Mouse (Mus musculus) forebrain, postnatal 0 days (tissue): ENCODE data around the gene Gap43. TPM values are rescaled to one million over a fixed set of nuclear protein-coding genes. Genes with fewer than 3 reads are reported as not detected.

Source experiments
- ATAC-seq: fragments of 200-750 bp; cut with Nextera tagmentation; 2 replicates; pipeline ENCODE4 v1.8.0; 2017; ENCODE audit warnings: mild to moderate bottlenecking, moderate library complexity
- DNase-seq: peaks from one replicate; pipeline ENCODE4 v3.0.0-alpha.2; 2015
- H3K27ac ChIP-seq: fragments of 300-500 bp; sonication (generic); 2 replicates; pipeline ENCODE4 v1.5.1; 2014; ENCODE audit warnings: low read depth, mild to moderate bottlenecking, antibody characterized with exemption, low read length, moderate library complexity, mixed read lengths
- H3K27me3 ChIP-seq: fragments of 300-500 bp; sonication (generic); 2 replicates; pipeline ENCODE4 v1.6.1; 2014; ENCODE audit warnings: mild to moderate bottlenecking, low read length, mixed read lengths; ENCODE audit not compliant: insufficient read depth
- H3K36me3 ChIP-seq: fragments of 300-500 bp; sonication (generic); 2 replicates; pipeline ENCODE4 v1.6.1; 2014; ENCODE audit warnings: mild to moderate bottlenecking, moderate library complexity; ENCODE audit not compliant: insufficient read depth
- H3K4me1 ChIP-seq: fragments of 300-500 bp; sonication (generic); 2 replicates; pipeline ENCODE4 v1.6.1; 2014; ENCODE audit warnings: antibody characterized with exemption; ENCODE audit not compliant: insufficient read depth
- H3K4me2 ChIP-seq: fragments of 300-500 bp; sonication (generic); 2 replicates; pipeline ENCODE4 v1.6.1; 2014; ENCODE audit warnings: low read depth, mild to moderate bottlenecking, moderate library complexity
- H3K4me3 ChIP-seq: fragments of 300-500 bp; sonication (generic); 2 replicates; pipeline ENCODE4 v1.5.1; 2014; ENCODE audit warnings: low read depth, low read length, mixed read lengths
- H3K9ac ChIP-seq: fragments of 300-500 bp; sonication (generic); 2 replicates; pipeline ENCODE4 v1.6.1; 2014; ENCODE audit warnings: mild to moderate bottlenecking
- H3K9me3 ChIP-seq: fragments of 300-500 bp; sonication (generic); 2 replicates; pipeline ENCODE4 v1.6.1; 2016; ENCODE audit warnings: low read length
- CTCF ChIP-seq: sonication (generic); IDR thresholded peaks from 2 replicates; pipeline ENCODE4 v1.5.1; 2016; ENCODE audit warnings: antibody characterized with exemption, control low read depth, low read depth
- WGBS: fragments of 180-500 bp; shearing (Covaris S2); extraction: QIAGEN DNeasy Blood & Tissue Kit; methylation state at CpG from one replicate; pipeline ENCODE4 v1.1.7; 2014; 5-methylcytosine and 5-hydroxymethylcytosine counted together
- polyA plus RNA-seq: library from polyadenylated mRNA; unstranded; fragments of >200 nt; fragmentation: Nextera tagmentation; extraction: Ambion mirVana; gene quantifications from 2 replicates; pipeline ENCODE4 v1.2.1, GENCODE M21; 2015
- total RNA-seq: library from RNA; depleted of rRNA; stranded (reverse); fragments of >200 nt; gene quantifications from 2 replicates; pipeline ENCODE4 v1.2.3, GENCODE M21; 2014; rRNA removed

Gap43 gene
- 1,112 and 1,190 TPM in 2 replicates for total RNA-seq
- polyA plus RNA-seq: 1,608 and 1,952 TPM in 2 replicates

DNA sequence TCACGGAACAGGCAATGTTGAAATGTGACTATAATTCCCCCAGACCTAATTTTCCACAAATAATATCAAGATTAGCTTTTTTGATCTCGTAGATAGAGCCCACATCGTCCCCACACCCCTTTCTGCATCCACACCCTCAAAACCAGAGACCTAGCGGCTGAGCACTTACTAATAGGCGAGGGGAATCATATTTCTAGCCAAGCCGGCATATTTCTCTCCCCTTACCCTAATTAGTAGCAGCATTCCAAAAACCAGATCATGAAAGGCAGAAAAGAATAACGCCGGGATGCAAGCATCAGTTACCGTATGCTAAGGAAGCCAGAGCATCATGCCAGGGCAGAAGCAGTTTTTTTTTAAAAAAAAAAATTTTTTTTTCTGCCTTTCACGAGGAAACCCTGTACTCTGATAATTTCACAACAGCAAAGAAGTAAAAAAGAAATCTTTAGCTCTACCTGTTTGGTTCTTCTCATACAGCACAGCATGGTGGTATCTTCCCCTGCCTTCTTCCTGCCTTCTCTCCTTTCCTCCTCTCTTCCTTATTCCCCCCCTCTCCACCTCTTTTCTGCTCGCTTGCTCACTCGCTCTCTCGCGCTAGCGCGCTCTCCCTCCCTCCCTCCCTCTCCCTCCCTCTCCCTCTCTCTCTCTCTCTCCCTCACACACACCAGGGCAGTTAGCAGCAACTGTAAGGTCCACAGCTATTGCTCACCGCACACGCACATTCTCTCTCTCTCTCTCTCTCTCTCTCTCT lies at the start of gene Gap43:
TSS of gene Gap43 (minus strand) at position 631 of the 748 bp plus-strand sequence.
- WGBS: 1% methylated on average over 17 of the region's 18 CpGs
- DNase-seq: peak; percentile 77
- no peak for TF ChIP-seq CTCF

DNA sequence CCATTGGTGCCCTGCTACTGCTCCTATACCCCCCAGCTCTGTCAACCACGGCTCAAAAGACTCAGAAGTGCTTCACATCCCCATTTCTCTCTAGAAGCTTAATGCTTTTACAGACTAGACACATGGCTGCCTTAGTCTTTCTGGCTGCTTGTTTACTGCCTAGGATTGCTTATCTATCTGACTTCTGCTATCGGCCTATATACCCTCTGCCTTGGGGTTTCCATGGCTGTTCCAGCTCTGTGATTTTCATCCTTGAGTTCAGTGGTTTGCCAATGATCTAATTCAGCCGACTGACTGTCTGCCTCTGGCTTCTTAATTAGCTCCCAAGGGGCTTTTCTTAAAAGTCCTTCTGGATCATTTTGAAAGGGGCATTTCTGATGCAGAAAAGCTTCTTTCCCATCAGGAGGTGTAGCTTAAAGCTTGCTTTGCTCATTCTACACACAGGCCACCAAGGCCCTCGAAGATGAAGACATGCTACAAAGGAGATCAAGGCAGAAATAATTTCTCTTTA lies 40.9 kb upstream of the Gap43 start:
- H3K27ac ChIP-seq: no peak overlapping the region
- H3K9ac ChIP-seq: no peak overlapping the region
- no peaks in the 10 kb centered on the region for H3K4me1 ChIP-seq
- WGBS: 15% methylated on average over 4 of the region's 4 CpGs
- no peak for ATAC-seq
- H3K36me3 ChIP-seq: no peaks in the 10 kb centered on the region
- H3K4me2 ChIP-seq: no peak overlapping the region
- no peak overlapping the region for H3K4me3 ChIP-seq
- no peaks in the 10 kb centered on the region for H3K9me3 ChIP-seq
- TF ChIP-seq CTCF: no peak
- no peak for DNase-seq
- no peaks in the 10 kb centered on the region for H3K27me3 ChIP-seq

More for the DNA sequence above, at the start of gene Gap43:
- H3K27me3 ChIP-seq: no peaks in the 10 kb centered on the region
- peak; percentile 82 for ATAC-seq
- peak within 1 kb of the TSS; percentile 89 for H3K27ac ChIP-seq
- peak within 1 kb of the TSS; percentile 63 for H3K4me2 ChIP-seq
- H3K36me3 ChIP-seq: no peaks in the 10 kb centered on the region
- peak within 1 kb of the TSS; percentile 72 for H3K4me3 ChIP-seq
- peaks cover 2% of the 10 kb centered on the region; the same call in 1 of the 2 replicates for H3K4me1 ChIP-seq
- H3K9me3 ChIP-seq: no peaks in the 10 kb centered on the region
- peak within 1 kb of the TSS; percentile 89 for H3K9ac ChIP-seq

DNA sequence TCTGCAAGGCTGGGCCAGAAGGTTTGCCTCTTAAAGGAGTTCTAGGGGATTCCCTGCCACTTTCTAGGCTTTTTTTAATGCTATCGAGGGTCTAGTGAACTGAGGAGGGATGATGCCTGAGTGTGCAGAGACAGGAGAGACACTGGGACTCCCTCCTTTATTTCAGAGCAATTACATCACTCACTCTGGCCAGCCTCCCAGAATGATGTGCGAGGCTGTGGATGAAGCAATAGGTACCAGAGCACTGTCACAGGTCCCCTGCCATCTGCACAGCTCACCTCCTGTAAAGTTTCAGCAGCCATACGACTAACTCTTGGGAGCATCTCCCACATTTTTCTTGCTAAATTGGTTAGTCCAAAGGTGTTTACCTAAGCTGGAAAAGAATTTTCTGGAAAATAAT lies 40.2 kb upstream of the Gap43 start:
- Histone ChIP-seq H3K36me3 (no peaks in the 10 kb centered on the region), H3K4me3 (no peak overlapping the region), H3K27me3 (no peaks in the 10 kb centered on the region), H3K9me3 (no peaks in the 10 kb centered on the region), H3K4me2 (no peak overlapping the region), H3K4me1 (no peaks in the 10 kb centered on the region), H3K27ac (no peak overlapping the region), H3K9ac (no peak overlapping the region)
- 25% methylated on average over 3 of the region's 3 CpGs for WGBS
- ATAC-seq (no peak), DNase-seq (no peak)
- no peak for TF ChIP-seq CTCF

DNA sequence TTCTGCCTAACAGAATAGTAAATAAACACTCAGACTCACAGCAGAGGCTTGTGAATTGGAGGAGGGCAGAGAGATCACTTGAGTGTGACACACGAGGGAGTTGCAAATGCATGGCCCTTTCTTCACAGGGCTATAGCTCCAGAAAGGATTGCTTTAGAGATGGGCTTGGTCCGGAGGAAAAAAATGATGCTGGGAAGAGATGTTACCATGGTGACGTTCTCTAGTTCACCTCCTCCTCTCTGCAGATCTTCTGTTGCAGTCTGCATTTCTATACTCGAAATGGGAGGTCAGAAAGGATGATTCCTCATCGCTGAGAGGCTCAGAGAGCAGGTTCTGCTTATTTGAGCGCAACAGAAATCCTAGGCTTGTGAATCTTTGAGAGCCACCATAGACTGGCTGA lies 29.7 kb upstream of the Gap43 start:
- WGBS: 49% methylated on average over 6 of the region's 6 CpGs
- Histone ChIP-seq H3K36me3 (no peaks in the 10 kb centered on the region), H3K27me3 (no peaks in the 10 kb centered on the region), H3K9ac (no peak overlapping the region), H3K9me3 (no peaks in the 10 kb centered on the region), H3K4me1 (no peaks in the 10 kb centered on the region), H3K27ac (peak overlapping the region; percentile 60), H3K4me2 (no peak overlapping the region), H3K4me3 (no peak overlapping the region)
- ATAC-seq (peak; percentile 88), DNase-seq (peak; percentile 62)
- no peak for TF ChIP-seq CTCF

DNA sequence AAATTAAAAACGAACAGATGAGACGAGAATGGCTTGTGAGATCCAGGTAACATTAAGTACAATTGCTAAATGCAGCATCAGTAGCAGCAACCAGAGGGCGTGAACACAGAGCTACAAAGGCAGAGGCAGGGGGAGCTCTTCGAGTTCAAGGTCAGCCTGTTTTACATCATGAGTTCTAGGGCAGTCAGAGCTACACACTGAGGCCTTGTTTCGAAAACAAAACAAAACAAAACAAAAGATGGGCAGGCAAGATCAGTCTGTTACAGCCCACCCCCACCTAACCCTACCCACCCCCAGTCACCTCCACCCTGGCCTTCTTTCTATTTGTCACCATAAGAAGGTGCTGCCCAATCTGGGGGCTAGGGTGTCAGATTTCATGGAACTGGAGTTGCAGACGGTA lies 28.9 kb upstream of the Gap43 start:
- WGBS: 85% methylated on average over 6 of the region's 6 CpGs

DNA sequence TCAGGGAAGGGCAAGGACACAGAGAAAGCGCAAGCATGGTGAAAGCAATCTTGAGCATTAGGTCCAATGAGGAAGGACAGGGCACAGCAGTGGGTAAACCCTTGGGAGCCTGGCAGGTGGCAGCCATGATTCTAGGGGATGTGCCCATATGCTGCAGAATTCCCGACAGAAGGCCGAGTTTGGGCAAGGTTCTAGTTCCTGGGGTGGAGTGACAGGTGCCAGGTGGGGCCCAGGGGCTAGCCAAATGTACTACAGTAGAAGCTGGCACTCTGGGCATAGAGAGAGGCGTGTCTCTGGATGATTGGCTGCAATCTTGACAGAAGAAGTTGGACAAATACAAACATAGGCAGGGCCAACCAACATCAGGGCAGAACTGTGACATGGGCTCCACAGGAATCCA lies 19.6 kb upstream of the Gap43 start:
- ATAC-seq (no peak), DNase-seq (no peak)
- no peak overlapping the region for H3K4me3 ChIP-seq
- no peak overlapping the region for H3K27ac ChIP-seq
- 78% methylated on average over 4 of the region's 4 CpGs for WGBS
- H3K4me2 ChIP-seq: no peak overlapping the region
- no peaks in the 10 kb centered on the region for H3K9me3 ChIP-seq
- H3K4me1 ChIP-seq: no peaks in the 10 kb centered on the region
- no peak for TF ChIP-seq CTCF
- no peaks in the 10 kb centered on the region for H3K27me3 ChIP-seq
- no peak overlapping the region for H3K9ac ChIP-seq
- no peaks in the 10 kb centered on the region for H3K36me3 ChIP-seq

More for the DNA sequence above, 28.9 kb upstream of the Gap43 start:
- no peak overlapping the region for H3K4me2 ChIP-seq
- TF ChIP-seq CTCF: no peak
- H3K36me3 ChIP-seq: no peaks in the 10 kb centered on the region
- ATAC-seq (no peak), DNase-seq (no peak)
- H3K27me3 ChIP-seq: no peaks in the 10 kb centered on the region
- no peaks in the 10 kb centered on the region for H3K4me1 ChIP-seq
- H3K27ac ChIP-seq: no peak overlapping the region
- no peak overlapping the region for H3K9ac ChIP-seq
- no peak overlapping the region for H3K4me3 ChIP-seq
- no peaks in the 10 kb centered on the region for H3K9me3 ChIP-seq

DNA sequence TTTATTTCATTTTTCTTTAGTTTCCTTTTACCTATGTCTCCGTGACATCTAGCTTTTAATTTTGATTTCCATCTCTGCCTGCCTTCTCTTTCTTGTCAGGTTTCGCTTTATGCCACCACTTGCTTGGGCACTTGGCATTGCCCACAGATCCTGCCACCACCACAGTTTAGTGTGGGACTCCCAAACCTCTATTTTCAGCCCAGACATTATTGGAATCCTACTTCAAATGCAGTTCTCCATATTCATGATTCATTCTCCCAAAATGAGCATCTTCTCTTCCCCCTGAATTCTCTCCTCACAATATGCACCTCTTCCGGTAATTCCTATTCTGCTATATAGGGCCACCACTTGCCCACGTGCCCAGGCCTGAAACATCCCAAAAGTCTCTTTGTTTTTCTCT lies 17.6 kb upstream of the Gap43 start:
- H3K9me3 ChIP-seq: no peaks in the 10 kb centered on the region
- 87% methylated on average over 4 of the region's 4 CpGs for WGBS
- TF ChIP-seq CTCF: no peak

More for the DNA sequence above, 17.6 kb upstream of the Gap43 start:
- Histone ChIP-seq H3K4me2 (no peak overlapping the region), H3K4me1 (no peaks in the 10 kb centered on the region), H3K27me3 (no peaks in the 10 kb centered on the region), H3K4me3 (no peak overlapping the region), H3K36me3 (no peaks in the 10 kb centered on the region), H3K27ac (no peak overlapping the region), H3K9ac (no peak overlapping the region)
- no peak for DNase-seq
- ATAC-seq: no peak
